In the genomic region with DNA sequence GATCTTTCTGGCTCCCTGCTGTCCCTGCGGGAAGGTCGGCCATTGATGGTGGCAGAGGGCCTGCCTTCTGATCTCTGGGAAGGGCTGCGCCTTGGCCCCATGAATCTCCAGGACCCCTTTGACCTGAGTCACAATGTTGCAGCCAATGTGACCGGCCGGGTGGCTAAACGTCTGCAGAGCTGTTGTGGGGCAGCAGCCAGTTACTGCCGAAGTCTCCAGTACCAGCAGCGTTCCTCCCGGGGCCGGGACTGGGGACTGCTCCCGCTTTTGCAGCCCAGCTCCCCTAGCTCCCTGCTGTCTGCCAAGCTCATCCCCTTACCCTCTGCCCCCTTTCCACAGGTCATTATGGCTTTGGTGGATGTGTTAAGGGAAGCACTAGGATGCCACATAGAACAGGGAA, we compare ENCODE assay signal across 10 mouse cellular contexts. TPM values are rescaled to one million over a fixed set of nuclear protein-coding genes. Genes with fewer than 3 reads are reported as not detected.
A peak's percentile ranks its signal among the peaks of the same experiment; 100 is the strongest.
DNase-seq lines count a peak whose midpoint lies in the region; ATAC-seq and TF ChIP-seq lines count a peak whose summit lies in the region.
"Had no signal": no experiment of that assay in that cellular context is flagged by ENCODE, and none has a peak within 500 bp of the region (broad histone marks: within the 10 kb centered on the region; RNA-seq: fewer than 3 reads in every experiment).

No protein-coding gene starts in this region.

- peak overlapping the region; percentile 72; the same call in 1 of the 2 replicates for H3K9ac ChIP-seq in heart, embryonic 12.5 days
- 0 out of 2 replicates have a peak overlapping the region, but pooled peaks have one; percentile 62 for H3K9ac ChIP-seq in lung, embryonic 14.5 days
- H3K9ac ChIP-seq in embryonic facial prominence, embryonic 13.5 days, result peak overlapping the region; percentile 77
- H3K9ac ChIP-seq in limb, embryonic 11.5 days (ENCODE audit: low read length), result no peak overlapping the region; the same call in 1 of the 2 replicates

- H3K4me3 ChIP-seq in heart, embryonic 12.5 days, result no peak overlapping the region
- H3K4me3 ChIP-seq in heart, embryonic 10.5 days, result no peak overlapping the region; the same call in 1 of the 2 replicates
- no peak overlapping the region for H3K4me3 ChIP-seq in lung, embryonic 14.5 days (ENCODE audit: low read depth, low read length)
- H3K4me3 ChIP-seq in embryonic facial prominence, embryonic 13.5 days, result no peak overlapping the region
- H3K4me3 ChIP-seq in limb, embryonic 11.5 days (ENCODE audit: low read depth, low read length), result no peak overlapping the region

- no peak overlapping the region for H3K4me2 ChIP-seq in heart, embryonic 12.5 days
- no peak overlapping the region for H3K4me2 ChIP-seq in lung, embryonic 14.5 days
- no peak overlapping the region for H3K4me2 ChIP-seq in embryonic facial prominence, embryonic 13.5 days
- H3K4me2 ChIP-seq in limb, embryonic 11.5 days (ENCODE audit: low read depth, severe bottlenecking), result peak overlapping the region; percentile 49; the same call in 1 of the 2 replicates

- TF ChIP-seq CTCF in lung, embryonic 14.5 days (IDR thresholded peaks at IDR 0.05; ENCODE audit: low read depth), result no peak

- no peak overlapping the region for H3K27ac ChIP-seq in heart, embryonic 12.5 days (ENCODE audit: poor library complexity, severe bottlenecking)
- no peak overlapping the region for H3K27ac ChIP-seq in heart, embryonic 10.5 days
- H3K27ac ChIP-seq in lung, embryonic 14.5 days (ENCODE audit: low read depth), result no peak overlapping the region; the same call in 1 of the 2 replicates
- peak overlapping the region; percentile 97; the same call in 1 of the 2 replicates for H3K27ac ChIP-seq in embryonic facial prominence, embryonic 13.5 days
- no peak overlapping the region for H3K27ac ChIP-seq in limb, embryonic 11.5 days (replicated peaks; ENCODE audit: low read depth, low read length)

- no peak for DNase-seq in heart, embryonic 10.5 days (ENCODE audit: low spot score)
- no peak for DNase-seq in lung, embryonic 14.5 days
- DNase-seq in lung, postnatal 36 days, result no peak
- DNase-seq in limb, embryonic 11.5 days (ENCODE audit: low spot score), result no peak
- no peak for DNase-seq in ovary, postnatal 14 days (ENCODE audit: low spot score)
- no peak for DNase-seq in c-Kit-positive CD71-positive TER-119-positive erythroid progenitor cells, embryonic 14.5 days (ENCODE audit: low spot score)
- DNase-seq: lung, adult 2 months had no signal

- peaks cover 75% of the 10 kb centered on the region for H3K36me3 ChIP-seq in heart, embryonic 12.5 days
- peaks cover 76% of the 10 kb centered on the region for H3K36me3 ChIP-seq in heart, embryonic 10.5 days
- H3K36me3 ChIP-seq in lung, embryonic 14.5 days (ENCODE audit: insufficient read depth), result peaks cover 76% of the 10 kb centered on the region
- peaks cover 79% of the 10 kb centered on the region for H3K36me3 ChIP-seq in embryonic facial prominence, embryonic 13.5 days
- peaks cover 32% of the 10 kb centered on the region for H3K36me3 ChIP-seq in limb, embryonic 11.5 days (ENCODE audit: control insufficient read depth, insufficient read depth, low read length)

- peaks cover 23% of the 10 kb centered on the region for H3K4me1 ChIP-seq in heart, embryonic 12.5 days (replicated peaks)
- peaks cover 19% of the 10 kb centered on the region for H3K4me1 ChIP-seq in heart, embryonic 10.5 days
- H3K4me1 ChIP-seq in lung, embryonic 14.5 days (ENCODE audit: insufficient read depth), result peaks cover 4% of the 10 kb centered on the region; the same call in 1 of the 2 replicates
- peaks cover 26% of the 10 kb centered on the region for H3K4me1 ChIP-seq in embryonic facial prominence, embryonic 13.5 days
- H3K4me1 ChIP-seq in limb, embryonic 11.5 days (ENCODE audit: control insufficient read depth, insufficient read depth, low read length), result peaks cover 6% of the 10 kb centered on the region; the same call in 1 of the 2 replicates

- ATAC-seq in heart, embryonic 12.5 days (ENCODE audit: insufficient number of reproducible peaks, low FRiP score), result no peak
- no peak for ATAC-seq in lung, embryonic 14.5 days (ENCODE audit: insufficient read depth)
- ATAC-seq in embryonic facial prominence, embryonic 13.5 days (ENCODE audit: insufficient number of reproducible peaks, insufficient read depth, low FRiP score, low TSS enrichment, low read depth), result no peak
- no peak for ATAC-seq in limb, embryonic 11.5 days (ENCODE audit: insufficient number of reproducible peaks, low FRiP score, low TSS enrichment, low read depth)
- ATAC-seq: inflammation-experienced regulatory T-cells, adult 6 months had no signal

- H3K9me3 ChIP-seq in heart, embryonic 12.5 days (replicated peaks), result no peaks in the 10 kb centered on the region
- H3K9me3 ChIP-seq in heart, embryonic 10.5 days, result no peaks in the 10 kb centered on the region
- H3K9me3 ChIP-seq in lung, embryonic 14.5 days (ENCODE audit: low read depth, low read length), result no peaks in the 10 kb centered on the region
- no peaks in the 10 kb centered on the region for H3K9me3 ChIP-seq in embryonic facial prominence, embryonic 13.5 days
- no peaks in the 10 kb centered on the region for H3K9me3 ChIP-seq in limb, embryonic 11.5 days (ENCODE audit: control insufficient read depth, low read length)

- WGBS in heart, embryonic 12.5 days, result 89% methylated on average over 11 of the region's 11 CpGs
- 84% methylated on average over 11 of the region's 11 CpGs for WGBS in heart, embryonic 10.5 days
- WGBS in lung, embryonic 14.5 days, result 85% methylated on average over 11 of the region's 11 CpGs
- 84% methylated on average over 11 of the region's 11 CpGs for WGBS in embryonic facial prominence, embryonic 13.5 days
- WGBS in limb, embryonic 11.5 days, result 89% methylated on average over 11 of the region's 11 CpGs

- no peaks in the 10 kb centered on the region for H3K27me3 ChIP-seq in heart, embryonic 12.5 days (replicated peaks)
- H3K27me3 ChIP-seq in heart, embryonic 10.5 days (ENCODE audit: insufficient read depth, poor library complexity, severe bottlenecking), result no peaks in the 10 kb centered on the region
- no peaks in the 10 kb centered on the region for H3K27me3 ChIP-seq in lung, embryonic 14.5 days (ENCODE audit: insufficient read depth, low read length)
- no peaks in the 10 kb centered on the region for H3K27me3 ChIP-seq in embryonic facial prominence, embryonic 13.5 days
- H3K27me3 ChIP-seq in limb, embryonic 11.5 days (ENCODE audit: control insufficient read depth, insufficient read depth, low read length), result no peaks in the 10 kb centered on the region

RNA-seq across cellular contexts. Expression of a gene that starts 1.8 kb away (rescaled TPM):
- 281 and 282 TPM in 2 replicates for polyA plus RNA-seq in heart, embryonic 12.5 days (2016; fragmentation: Nextera tagmentation; extraction: Ambion mirVana)
- polyA plus RNA-seq in heart, embryonic 10.5 days (2016; fragmentation: Nextera tagmentation; extraction: Ambion mirVana), result 378 and 459 TPM in 2 replicates
- polyA plus RNA-seq in lung, embryonic 14.5 days (2014; fragmentation: Nextera tagmentation; extraction: Ambion mirVana), result 480 and 516 TPM in 2 replicates
- polyA plus RNA-seq in embryonic facial prominence, embryonic 13.5 days (2015; fragmentation: Nextera tagmentation; extraction: Ambion mirVana), result 481 and 529 TPM in 2 replicates
- 567 and 588 TPM in 2 replicates for polyA plus RNA-seq in limb, embryonic 11.5 days (2014; fragmentation: Nextera tagmentation; extraction: Ambion mirVana)

RNA-seq across cellular contexts. Expression of a gene that starts 11.4 kb away (rescaled TPM):
- 17.1 and 19.4 TPM in 2 replicates for polyA plus RNA-seq in heart, embryonic 12.5 days (2016; fragmentation: Nextera tagmentation; extraction: Ambion mirVana)
- polyA plus RNA-seq in heart, embryonic 10.5 days (2016; fragmentation: Nextera tagmentation; extraction: Ambion mirVana), result 25.7 and 32.8 TPM in 2 replicates
- 27.4 and 28.4 TPM in 2 replicates for polyA plus RNA-seq in lung, embryonic 14.5 days (2014; fragmentation: Nextera tagmentation; extraction: Ambion mirVana)
- polyA plus RNA-seq in embryonic facial prominence, embryonic 13.5 days (2015; fragmentation: Nextera tagmentation; extraction: Ambion mirVana), result 33.6 and 34.5 TPM in 2 replicates
- 33.2 and 35.2 TPM in 2 replicates for polyA plus RNA-seq in limb, embryonic 11.5 days (2014; fragmentation: Nextera tagmentation; extraction: Ambion mirVana)

RNA-seq across cellular contexts. Expression of a gene that starts 23.4 kb away (rescaled TPM):
- polyA plus RNA-seq in heart, embryonic 12.5 days (2016; fragmentation: Nextera tagmentation; extraction: Ambion mirVana), result 106 and 115 TPM in 2 replicates
- polyA plus RNA-seq in heart, embryonic 10.5 days (2016; fragmentation: Nextera tagmentation; extraction: Ambion mirVana), result 113 and 140 TPM in 2 replicates
- 44.0 and 52.1 TPM in 2 replicates for polyA plus RNA-seq in lung, embryonic 14.5 days (2014; fragmentation: Nextera tagmentation; extraction: Ambion mirVana)
- 187 and 189 TPM in 2 replicates for polyA plus RNA-seq in embryonic facial prominence, embryonic 13.5 days (2015; fragmentation: Nextera tagmentation; extraction: Ambion mirVana)
- polyA plus RNA-seq in limb, embryonic 11.5 days (2014; fragmentation: Nextera tagmentation; extraction: Ambion mirVana), result 58.5 and 62.0 TPM in 2 replicates

RNA-seq across cellular contexts. Expression of a gene that starts 24.0 kb away (rescaled TPM):
- 26.0 and 27.1 TPM in 2 replicates for polyA plus RNA-seq in heart, embryonic 12.5 days (2016; fragmentation: Nextera tagmentation; extraction: Ambion mirVana)
- 15.1 and 19.4 TPM in 2 replicates for polyA plus RNA-seq in heart, embryonic 10.5 days (2016; fragmentation: Nextera tagmentation; extraction: Ambion mirVana)
- 14.9 and 15.8 TPM in 2 replicates for polyA plus RNA-seq in lung, embryonic 14.5 days (2014; fragmentation: Nextera tagmentation; extraction: Ambion mirVana)
- polyA plus RNA-seq in embryonic facial prominence, embryonic 13.5 days (2015; fragmentation: Nextera tagmentation; extraction: Ambion mirVana), result 51.0 and 57.8 TPM in 2 replicates
- 7.7 and 8.9 TPM in 2 replicates for polyA plus RNA-seq in limb, embryonic 11.5 days (2014; fragmentation: Nextera tagmentation; extraction: Ambion mirVana)

RNA-seq across cellular contexts. Expression of a gene that starts 35.7 kb away (rescaled TPM):
- 13.3 and 13.5 TPM in 2 replicates for polyA plus RNA-seq in heart, embryonic 12.5 days (2016; fragmentation: Nextera tagmentation; extraction: Ambion mirVana)
- polyA plus RNA-seq in heart, embryonic 10.5 days (2016; fragmentation: Nextera tagmentation; extraction: Ambion mirVana), result 17.4 and 24.4 TPM in 2 replicates
- polyA plus RNA-seq in lung, embryonic 14.5 days (2014; fragmentation: Nextera tagmentation; extraction: Ambion mirVana), result 19.0 and 19.5 TPM in 2 replicates
- polyA plus RNA-seq in embryonic facial prominence, embryonic 13.5 days (2015; fragmentation: Nextera tagmentation; extraction: Ambion mirVana), result 32.3 and 32.8 TPM in 2 replicates
- polyA plus RNA-seq in limb, embryonic 11.5 days (2014; fragmentation: Nextera tagmentation; extraction: Ambion mirVana), result 17.9 and 18.0 TPM in 2 replicates
